8 mouse cellular contexts compared by ENCODE assay signal in the genomic region with DNA sequence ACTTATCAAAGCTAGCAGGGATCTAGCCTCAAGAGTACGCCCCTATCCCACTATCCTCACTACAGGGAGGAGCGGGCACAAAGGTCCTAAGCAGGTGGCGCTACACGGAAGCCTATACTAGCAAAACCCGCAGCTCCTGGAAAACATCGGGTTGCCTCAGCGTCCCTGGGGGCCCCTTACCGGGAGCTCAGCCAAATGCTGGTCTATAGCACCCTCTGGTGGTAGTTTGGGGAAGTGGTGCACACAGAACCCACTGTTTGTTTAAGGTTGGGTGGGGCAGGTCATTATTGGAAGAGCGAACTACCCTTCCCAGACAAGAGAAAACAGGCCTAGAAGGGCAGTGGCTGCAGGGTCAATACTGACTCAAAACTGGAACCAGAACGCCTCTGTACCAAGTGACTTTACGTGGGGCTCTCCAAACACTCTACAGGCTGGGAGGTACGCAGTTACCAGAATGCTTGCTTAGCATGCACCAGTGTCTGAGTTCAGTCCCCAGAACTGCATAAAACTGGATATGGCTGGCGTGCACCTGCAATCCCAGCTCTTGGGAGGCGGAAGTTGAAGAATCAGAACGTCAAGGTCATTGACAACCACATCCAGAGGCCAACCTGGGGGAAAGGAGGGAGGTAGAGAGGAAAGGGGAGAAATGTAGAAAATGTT. TPM values are rescaled to one million over a fixed set of nuclear protein-coding genes. Genes with fewer than 3 reads are reported as not detected.
A peak's percentile ranks its signal among the peaks of the same experiment; 100 is the strongest.
DNase-seq lines count a peak whose midpoint lies in the region; ATAC-seq and TF ChIP-seq lines count a peak whose summit lies in the region.

No protein-coding gene starts in this region.

- CTCF ChIA-PET in Patski (lab: Charles Lee), result interaction anchor here (0.9 to 3.7 kb wide), 9 partner anchors 13 to 141 kb away, joined by 3 to 48 read pairs (median 4); no protein-coding TSS in a partner anchor

- TF ChIP-seq CTCF in Patski (IDR thresholded peaks at IDR 0.05), result peak; percentile 95

- no peaks in the 10 kb centered on the region for H3K4me1 ChIP-seq in hindbrain, embryonic 14.5 days (replicated peaks; ENCODE audit: control insufficient read depth, insufficient read depth, low read length)

- DNase-seq in Patski (ENCODE audit: low read depth, low spot score), result no peak
- DNase-seq in cerebellum, postnatal 14 days, result peak; percentile 92 to 93
- peak; percentile 77 to 82 for DNase-seq in frontal cortex, postnatal 25 days (ENCODE audit: low spot score in 2 of 2)
- peak; percentile 91 for DNase-seq in hindbrain, embryonic 14.5 days (ENCODE audit: low spot score)
- peak; percentile 79 to 92 for DNase-seq in layer of hippocampus, postnatal 25 days (ENCODE audit: extremely low spot score in 1 of 2, low spot score in 1 of 2)
- peak; percentile 86 for DNase-seq in lung, postnatal 36 days
- DNase-seq in retina, postnatal 7 days (ENCODE audit: low read depth, low spot score), result peak; percentile 74
- peak; percentile 68 to 78 for DNase-seq in urinary bladder, adult 18-20 months (ENCODE audit: low spot score in 2 of 2)

- H3K27me3 ChIP-seq in Patski, result no peaks in the 10 kb centered on the region
- no peaks in the 10 kb centered on the region for H3K27me3 ChIP-seq in hindbrain, embryonic 14.5 days (ENCODE audit: control insufficient read depth, insufficient read depth, low read length)

- H3K27ac ChIP-seq in hindbrain, embryonic 14.5 days, result no peak overlapping the region

- no peak overlapping the region for H3K9ac ChIP-seq in hindbrain, embryonic 14.5 days

- H3K36me3 ChIP-seq in hindbrain, embryonic 14.5 days (replicated peaks; ENCODE audit: control insufficient read depth, insufficient read depth), result no peaks in the 10 kb centered on the region

- 13% methylated on average over 15 of the region's 15 CpGs for WGBS in hindbrain, embryonic 14.5 days

- peak; percentile 39 for ATAC-seq in Patski
- ATAC-seq in hindbrain, embryonic 14.5 days (ENCODE audit: low FRiP score), result peak; percentile 69

- peak overlapping the region; percentile 44 for H3K4me2 ChIP-seq in hindbrain, embryonic 14.5 days (replicated peaks)

- in situ Hi-C loops in Patski (cut with MboI; ENCODE audit: low pct_unique_long_range_greater_than_20kb), result loop anchor here (5.0 to 25.0 kb wide), 3 partner anchors 104 to 442 kb away; a partner anchor contains a TSS

- H3K4me3 ChIP-seq in hindbrain, embryonic 14.5 days (replicated peaks; ENCODE audit: low read length), result no peak overlapping the region

- POLR2A ChIA-PET in Patski (lab: Charles Lee), result interaction anchor here (0.9 to 1.2 kb wide), 2 partner anchors 10 to 109 kb away, joined by 3 read pairs; no protein-coding TSS in a partner anchor

- no peaks in the 10 kb centered on the region for H3K9me3 ChIP-seq in hindbrain, embryonic 14.5 days (ENCODE audit: control insufficient read depth, low read length)

RNA-seq across cellular contexts. Expression of a gene that starts 45.9 kb away (rescaled TPM):
- 36.7 TPM for polyA plus RNA-seq in Patski (2021)
- polyA plus RNA-seq in hindbrain, embryonic 14.5 days (2014; fragmentation: Nextera tagmentation; extraction: Ambion mirVana), result 78.6 and 79.8 TPM in 2 replicates
- total RNA-seq in layer of hippocampus, postnatal 25 days (2021), result 10 to 100 TPM; 29.1 to 30.9 TPM

RNA-seq across cellular contexts. Expression of a gene that starts 56.9 kb away (rescaled TPM):
- polyA plus RNA-seq in Patski (2021), result 17.8 TPM
- polyA plus RNA-seq in hindbrain, embryonic 14.5 days (2014; fragmentation: Nextera tagmentation; extraction: Ambion mirVana), result 44.8 and 49.8 TPM in 2 replicates
- 10 to 100 TPM; 42.7 to 48.9 TPM for total RNA-seq in layer of hippocampus, postnatal 25 days (2021)
